Mouse (Mus musculus) forebrain, embryonic 10.5 days (tissue): ENCODE data around the gene Tex19.1. TPM values are rescaled to one million over a fixed set of nuclear protein-coding genes. Genes with fewer than 3 reads are reported as not detected.

Source experiments
- DNase-seq: peaks from one replicate; pipeline ENCODE4 v3.0.0-alpha.2; 2017; ENCODE audit warnings: low spot score; ENCODE audit errors: extremely low spot score
- H3K27ac ChIP-seq: fragments of 300-500 bp; sonication (generic); 2 replicates; pipeline ENCODE4 v1.5.1; 2016; ENCODE audit warnings: mild to moderate bottlenecking
- H3K27me3 ChIP-seq: fragments of 300-500 bp; sonication (generic); 2 replicates; pipeline ENCODE4 v1.6.1; 2016; ENCODE audit warnings: mild to moderate bottlenecking; ENCODE audit not compliant: poor library complexity, severe bottlenecking
- H3K36me3 ChIP-seq: fragments of 300-500 bp; sonication (generic); replicated peaks from 2 replicates; pipeline ENCODE4 v1.6.1; 2016; ENCODE audit warnings: mild to moderate bottlenecking, moderate library complexity
- H3K4me1 ChIP-seq: fragments of 300-500 bp; sonication (generic); 2 replicates; pipeline ENCODE4 v1.6.1; 2016
- H3K4me3 ChIP-seq: fragments of 300-500 bp; sonication (generic); 2 replicates; pipeline ENCODE4 v1.5.1; 2016; ENCODE audit warnings: mild to moderate bottlenecking, moderate library complexity
- H3K9me3 ChIP-seq: fragments of 300-500 bp; sonication (generic); 2 replicates; pipeline ENCODE4 v1.6.1; 2016; ENCODE audit warnings: mild to moderate bottlenecking, moderate library complexity
- WGBS: fragments of 180-500 bp; shearing (Covaris S2); methylation state at CpG from one replicate; pipeline ENCODE4 v1.1.7; 2016; 5-methylcytosine and 5-hydroxymethylcytosine counted together
- polyA plus RNA-seq: library from polyadenylated mRNA; unstranded; fragments of >200 nt; fragmentation: Nextera tagmentation; extraction: Ambion mirVana; gene quantifications from 2 replicates; pipeline ENCODE4 v1.2.1, GENCODE M21; 2016

The Tex19.1 gene
- polyA plus RNA-seq, 1 experiment from 2014 or later = not detected

GRCm38 (mm10) chr11:121159971-121160370, 14.0 kb downstream of the Tex19.1 start, which contains the start of gene Uts2r:
Uts2r (plus strand) TSS chr11:121160271.
- Histone ChIP-seq H3K36me3 (no peaks in the 10 kb centered on the region), H3K9me3 (no peaks in the 10 kb centered on the region), H3K27ac (no peak within 1 kb of the TSS), H3K27me3 (peaks cover 45% of the 10 kb centered on the region), H3K4me1 (peaks cover 28% of the 10 kb centered on the region), H3K4me3 (no peak within 1 kb of the TSS)
- no peak for DNase-seq
- 90% methylated on average over 5 of the region's 5 CpGs for WGBS

- Histone ChIP-seq H3K27me3 (peaks cover 37% of the 10 kb centered on the region), H3K9me3 (no peaks in the 10 kb centered on the region), H3K36me3 (no peaks in the 10 kb centered on the region), H3K4me3 (no peak overlapping the region), H3K4me1 (peaks cover 21% of the 10 kb centered on the region), H3K27ac (0 out of 2 replicates have a peak overlapping the region, but pooled peaks have one; percentile 25)
- no peak for DNase-seq
- whole genome bisulfite sequencing = 92% methylated on average over 26 of the region's 26 CpGs
Observed at GRCm38 (mm10) chr11:121160636-121161346, 14.8 kb downstream of the Tex19.1 start.

DNA sequence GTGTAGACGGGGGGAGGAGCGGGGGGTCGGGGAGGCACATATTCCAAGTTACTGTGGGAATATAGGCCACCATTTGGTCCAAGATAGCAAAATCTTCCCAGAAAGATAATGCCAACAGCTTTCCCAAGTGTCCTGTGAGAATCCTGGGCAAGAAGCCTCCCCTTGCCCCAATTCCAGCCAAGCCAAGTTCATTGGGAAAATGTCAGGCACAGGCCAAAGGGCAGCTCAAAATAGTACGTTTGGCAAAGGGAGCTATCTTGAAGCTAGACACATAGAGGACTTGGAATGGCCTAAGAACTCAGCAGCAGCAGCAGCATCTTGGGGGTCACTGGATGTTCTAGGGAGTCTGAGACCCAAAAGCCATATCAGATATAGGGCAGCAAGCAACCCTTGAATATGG, 17.8 kb downstream of the Tex19.1 start:
- Histone ChIP-seq H3K36me3 (no peaks in the 10 kb centered on the region), H3K4me1 (peaks cover 10% of the 10 kb centered on the region), H3K9me3 (no peaks in the 10 kb centered on the region), H3K4me3 (no peak overlapping the region), H3K27me3 (peaks cover 8% of the 10 kb centered on the region; the same call in 1 of the 2 replicates), H3K27ac (no peak overlapping the region)
- 92% methylated on average over 4 of the region's 4 CpGs for WGBS
- no peak for DNase-seq

DNA sequence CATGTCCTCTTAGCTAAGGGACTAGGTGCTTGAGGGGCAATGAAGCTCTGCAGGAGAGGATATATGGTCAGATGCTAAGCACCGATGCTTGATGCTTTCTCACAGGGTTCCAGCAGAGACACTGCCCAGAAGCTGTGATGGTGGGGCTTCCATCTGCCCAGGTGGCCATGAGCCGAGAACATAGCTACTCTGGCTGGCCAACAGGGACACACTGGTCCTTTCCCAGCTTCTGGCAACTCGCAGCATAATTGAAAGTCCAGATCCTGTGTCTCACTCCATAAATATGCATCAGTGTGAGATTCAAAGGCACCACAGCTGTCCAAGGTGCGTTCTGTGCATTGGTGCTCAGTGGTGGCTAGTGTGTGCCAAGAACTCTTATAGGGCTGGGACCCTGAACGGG, 27.3 kb downstream of the Tex19.1 start:
- 0 out of 2 replicates have a peak, but pooled peaks cover 2% of the 10 kb centered on the region for H3K36me3 ChIP-seq
- H3K27me3 ChIP-seq = no peaks in the 10 kb centered on the region
- no peak for DNase-seq
- WGBS = 91% methylated on average over 5 of the region's 5 CpGs
- peaks cover 37% of the 10 kb centered on the region for H3K4me1 ChIP-seq
- no peak overlapping the region for H3K4me3 ChIP-seq
- no peak overlapping the region for H3K27ac ChIP-seq
- H3K9me3 ChIP-seq = no peaks in the 10 kb centered on the region

- H3K27ac ChIP-seq = peak overlapping the region; percentile 74
Observed at GRCm38 (mm10) chr11:121174234-121174633, 28.3 kb downstream of the Tex19.1 start.

DNA sequence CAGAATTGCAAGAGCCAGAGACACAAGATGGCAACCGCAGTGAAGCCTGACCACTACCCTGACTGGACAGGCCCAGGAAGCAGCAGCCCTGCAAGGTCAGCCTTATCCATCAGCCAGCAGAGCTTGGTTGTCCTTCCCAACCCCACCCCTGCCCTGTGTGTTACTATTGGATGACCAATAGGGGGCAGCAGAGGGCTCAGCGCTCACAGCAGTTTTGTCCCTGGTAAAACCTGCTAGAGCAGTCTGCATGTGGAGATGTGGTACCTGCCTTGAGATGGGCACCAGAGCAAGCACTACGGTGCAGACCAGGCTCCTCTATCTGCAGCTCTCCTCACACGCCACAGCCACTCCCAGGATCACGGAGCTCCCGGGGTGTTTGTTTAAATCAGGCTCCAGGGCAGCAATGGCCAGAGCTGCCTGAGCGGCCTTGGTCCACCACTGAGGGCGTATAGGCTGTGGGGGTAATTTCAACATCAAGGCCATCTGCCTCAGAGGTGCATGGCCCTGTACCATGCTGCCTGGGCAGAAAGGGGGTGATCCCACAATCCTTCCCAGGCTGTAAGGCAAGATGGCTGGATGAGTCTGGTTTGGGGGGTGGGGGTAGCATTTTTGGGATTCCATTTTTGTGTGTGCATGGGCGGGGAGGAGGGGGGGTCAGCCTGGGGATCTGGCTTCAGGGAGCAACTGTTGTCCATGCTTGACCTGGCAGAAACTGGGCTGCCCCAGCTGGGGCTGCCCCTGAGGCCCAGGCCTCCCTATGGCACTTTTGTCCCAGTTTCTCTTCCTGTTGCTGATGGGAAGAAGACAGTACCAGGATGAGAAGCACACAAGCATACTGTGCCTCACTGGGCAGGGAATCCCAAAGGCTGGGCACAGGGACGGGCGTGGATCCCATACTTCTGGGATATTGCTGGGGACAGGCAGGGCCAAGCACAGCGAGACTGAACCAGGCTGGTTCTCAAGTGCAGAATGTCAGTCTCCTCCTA, 30.6 kb downstream of the Tex19.1 start:
- peaks cover 37% of the 10 kb centered on the region for H3K4me1 ChIP-seq
- H3K4me3 ChIP-seq = no peak overlapping the region
- 55% methylated on average over 12 of the region's 12 CpGs for WGBS
- peak; percentile 63 for DNase-seq
- H3K9me3 ChIP-seq = no peaks in the 10 kb centered on the region
- H3K27ac ChIP-seq = peak overlapping the region; percentile 54
- H3K27me3 ChIP-seq = no peaks in the 10 kb centered on the region
- H3K36me3 ChIP-seq = peaks cover 8% of the 10 kb centered on the region; the same call in 1 of the 2 replicates

More at GRCm38 (mm10) chr11:121174234-121174633, 28.3 kb downstream of the Tex19.1 start:
- H3K36me3 ChIP-seq = peaks cover 2% of the 10 kb centered on the region; the same call in 1 of the 2 replicates
- H3K4me3 ChIP-seq = no peak overlapping the region
- H3K4me1 ChIP-seq = peaks cover 37% of the 10 kb centered on the region
- H3K9me3 ChIP-seq = no peaks in the 10 kb centered on the region
- 38% methylated on average over 3 of the region's 3 CpGs for WGBS
- H3K27me3 ChIP-seq = no peaks in the 10 kb centered on the region
- no peak for DNase-seq

DNA sequence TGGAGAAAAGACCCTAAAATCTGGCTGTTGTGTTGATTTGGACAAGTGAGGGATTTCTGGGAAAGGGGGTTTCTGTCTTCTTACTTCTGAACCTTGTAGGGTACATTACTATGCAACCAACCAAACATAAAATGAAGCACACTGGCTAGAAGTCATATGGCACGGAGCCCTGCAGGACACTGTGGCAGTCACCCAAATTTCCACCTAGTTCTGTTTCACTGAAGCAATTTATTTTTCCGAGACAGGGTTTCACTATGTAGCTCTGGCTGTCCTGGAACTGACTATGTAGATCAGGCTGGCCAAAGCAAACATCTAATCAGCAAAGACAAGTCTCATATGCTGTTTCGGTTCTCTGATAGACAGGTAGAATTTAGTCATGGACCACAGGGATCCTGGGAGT, 43.7 kb downstream of the Tex19.1 start:
- Histone ChIP-seq H3K9me3 (no peaks in the 10 kb centered on the region), H3K27ac (no peak overlapping the region), H3K36me3 (peaks cover 4% of the 10 kb centered on the region; the same call in 1 of the 2 replicates), H3K4me3 (no peak overlapping the region), H3K4me1 (no peaks in the 10 kb centered on the region), H3K27me3 (no peaks in the 10 kb centered on the region)
- no peak for DNase-seq
- 93% methylated on average over 3 of the region's 3 CpGs for WGBS

DNA sequence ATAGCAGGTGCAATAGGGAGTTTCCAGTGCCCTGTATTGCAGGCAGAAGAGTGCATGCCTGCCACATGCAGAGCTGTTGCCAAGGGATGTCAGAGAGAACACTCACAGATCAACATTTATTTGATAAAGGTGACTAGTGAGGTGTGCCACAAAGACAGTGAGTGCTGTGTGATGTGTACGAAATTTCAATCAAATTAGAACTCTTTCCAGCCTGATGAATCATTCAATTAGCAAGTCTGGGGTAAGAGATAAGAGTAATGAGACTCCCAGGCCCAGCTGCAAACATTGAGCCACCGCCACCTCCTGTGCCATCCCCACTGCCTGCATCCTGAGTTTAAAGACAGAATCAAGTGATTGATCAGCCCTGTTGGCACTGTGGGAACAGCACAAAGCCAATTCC, 46.8 kb downstream of the Tex19.1 start:
- Histone ChIP-seq H3K4me3 (no peak overlapping the region), H3K9me3 (no peaks in the 10 kb centered on the region), H3K27ac (no peak overlapping the region), H3K4me1 (no peaks in the 10 kb centered on the region), H3K27me3 (no peaks in the 10 kb centered on the region), H3K36me3 (peaks cover 3% of the 10 kb centered on the region; the same call in 1 of the 2 replicates)
- WGBS = 75% methylated on average over 2 of the region's 2 CpGs
- DNase-seq = no peak

DNA sequence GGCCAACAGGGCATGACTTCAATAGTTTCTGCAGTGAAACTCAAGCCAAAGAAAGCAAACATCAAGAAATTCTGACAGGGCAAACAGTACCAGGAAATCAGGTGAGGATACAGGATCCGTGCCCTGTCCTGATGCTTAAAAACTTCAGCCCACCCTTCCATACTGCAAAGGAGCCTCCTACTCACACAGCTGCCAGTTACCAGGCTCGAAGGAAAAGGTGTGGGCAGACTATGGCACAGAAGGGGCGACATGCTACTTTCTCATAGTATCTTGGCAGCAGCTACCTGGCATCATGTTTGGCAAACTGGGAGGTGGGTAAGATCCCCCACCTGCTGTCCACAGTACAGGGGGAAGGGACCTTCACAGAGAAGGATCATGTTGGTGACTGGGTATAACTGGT, 47.5 kb downstream of the Tex19.1 start:
- WGBS = 84% methylated on average over 3 of the region's 3 CpGs

More for the DNA sequence above, 47.5 kb downstream of the Tex19.1 start:
- no peak for DNase-seq
- H3K4me3 ChIP-seq = no peak overlapping the region
- H3K27ac ChIP-seq = no peak overlapping the region
- no peaks in the 10 kb centered on the region for H3K9me3 ChIP-seq
- H3K27me3 ChIP-seq = no peaks in the 10 kb centered on the region
- H3K4me1 ChIP-seq = no peaks in the 10 kb centered on the region
- peaks cover 3% of the 10 kb centered on the region; the same call in 1 of the 2 replicates for H3K36me3 ChIP-seq

Other genes starting within 250 kb of the Tex19.1 start
- 7.9 and 8.6 TPM in 2 replicates for gene Ccdc57, start 213.3 kb upstream of the Tex19.1 start, polyA plus RNA-seq
- 147 and 194 TPM in 2 replicates for gene Slc16a3, start 197.7 kb upstream of the Tex19.1 start, polyA plus RNA-seq
- 120 and 123 TPM in 2 replicates for gene Csnk1d, start 154.8 kb upstream of the Tex19.1 start, polyA plus RNA-seq
- not detected in 2 replicates for gene Cd7, start 106.7 kb upstream of the Tex19.1 start, polyA plus RNA-seq
- not detected in 2 replicates for gene Sectm1b, start 82.6 kb upstream of the Tex19.1 start, polyA plus RNA-seq
- gene Sectm1a, start 64.9 kb upstream of the Tex19.1 start, polyA plus RNA-seq = not detected in 2 replicates
- 0.06 TPM in 1 of 2 replicates, not detected in the other for gene Tex19.2, start 27.5 kb upstream of the Tex19.1 start, polyA plus RNA-seq
- 0.09 TPM in 1 of 2 replicates, not detected in the other for gene Uts2r, start 14.1 kb downstream of the Tex19.1 start, polyA plus RNA-seq
- 5.3 and 6.6 TPM in 2 replicates for gene Hexdc, start 58.3 kb downstream of the Tex19.1 start, polyA plus RNA-seq
- gene Ogfod3, start 58.6 kb downstream of the Tex19.1 start, polyA plus RNA-seq = 23.0 and 25.1 TPM in 2 replicates
- 28.2 and 29.9 TPM in 2 replicates for gene Cybc1, start 83.2 kb downstream of the Tex19.1 start, polyA plus RNA-seq
- gene Narf, start 91.1 kb downstream of the Tex19.1 start, polyA plus RNA-seq = 48.0 and 50.6 TPM in 2 replicates
- 10.4 and 11.9 TPM in 2 replicates for gene Foxk2, start 113.8 kb downstream of the Tex19.1 start, polyA plus RNA-seq
- 98.6 and 102 TPM in 2 replicates for gene Wdr45b, start 208.3 kb downstream of the Tex19.1 start, polyA plus RNA-seq
- gene Rab40b, start 242.1 kb downstream of the Tex19.1 start, polyA plus RNA-seq = 0.77 and 1.0 TPM in 2 replicates